17 mouse cellular contexts compared by ENCODE assay signal in genomic region chr12:24600074-24600473, GRCm38 (mm10). TPM values are rescaled to one million over a fixed set of nuclear protein-coding genes. Genes with fewer than 3 reads are reported as not detected.
A peak's percentile ranks its signal among the peaks of the same experiment; 100 is the strongest.
DNase-seq lines count a peak whose midpoint lies in the region; ATAC-seq and TF ChIP-seq lines count a peak whose summit lies in the region.
"Had no signal": no experiment of that assay in that cellular context is flagged by ENCODE, and none has a peak within 500 bp of the region (broad histone marks: within the 10 kb centered on the region; RNA-seq: fewer than 3 reads in every experiment).

No protein-coding gene starts in this region.

- no peaks in the 10 kb centered on the region for H3K36me3 ChIP-seq in stomach, postnatal 0 days (ENCODE audit: control insufficient read depth, insufficient read depth, low read length)
- H3K36me3 ChIP-seq in forebrain, postnatal 0 days (ENCODE audit: insufficient read depth): no peaks in the 10 kb centered on the region
- H3K36me3 ChIP-seq: forebrain, embryonic 12.5 days; forebrain, embryonic 15.5 days; hindbrain, embryonic 15.5 days had no signal

- no peak overlapping the region for H3K4me2 ChIP-seq in stomach, postnatal 0 days (replicated peaks; ENCODE audit: low read depth)
- no peak overlapping the region for H3K4me2 ChIP-seq in forebrain, postnatal 0 days (ENCODE audit: low read depth)
- H3K4me2 ChIP-seq: forebrain, embryonic 12.5 days; forebrain, embryonic 15.5 days; heart, embryonic 13.5 days; hindbrain, embryonic 15.5 days had no signal

- peak; percentile 19 for DNase-seq in urinary bladder, postnatal 36 days (ENCODE audit: low spot score in 2 of 2)
- no peak for DNase-seq in urinary bladder, postnatal 14 days (ENCODE audit: low spot score)
- DNase-seq in T-cell, adult 2 months (ENCODE audit: low spot score): peak; percentile 37
- DNase-seq in stomach, postnatal 0 days (ENCODE audit: low spot score): no peak
- no peak for DNase-seq in forebrain, postnatal 0 days
- no peak for DNase-seq in kidney, postnatal 36 days
- no peak for DNase-seq in right cerebral cortex, adult 2 months (ENCODE audit: low spot score in 2 of 2)

- no peak overlapping the region for H3K27ac ChIP-seq in stomach, postnatal 0 days (replicated peaks)
- H3K27ac ChIP-seq in forebrain, postnatal 0 days (ENCODE audit: low read depth, low read length): no peak overlapping the region
- H3K27ac ChIP-seq: forebrain, embryonic 12.5 days; forebrain, embryonic 15.5 days; heart, adult 2 months; heart, embryonic 10.5 days; heart, embryonic 13.5 days; hindbrain, embryonic 15.5 days had no signal

- no peaks in the 10 kb centered on the region for H3K9me3 ChIP-seq in stomach, postnatal 0 days (ENCODE audit: control insufficient read depth, low read length)
- H3K9me3 ChIP-seq in forebrain, postnatal 0 days (ENCODE audit: low read length): no peaks in the 10 kb centered on the region
- H3K9me3 ChIP-seq: forebrain, embryonic 12.5 days; forebrain, embryonic 15.5 days; G1E; heart, embryonic 10.5 days; heart, embryonic 13.5 days; hindbrain, embryonic 15.5 days had no signal

- TF ChIP-seq EP300 in stomach, postnatal 0 days (optimal IDR thresholded peaks at IDR 0.05): no peak

- no peak overlapping the region for H3K4me3 ChIP-seq in stomach, postnatal 0 days (ENCODE audit: low read depth, low read length)
- H3K4me3 ChIP-seq in forebrain, postnatal 0 days (ENCODE audit: low read depth, low read length): no peak overlapping the region
- H3K4me3 ChIP-seq: forebrain, embryonic 12.5 days; forebrain, embryonic 15.5 days; heart, adult 2 months; heart, embryonic 10.5 days; heart, embryonic 13.5 days; hindbrain, embryonic 15.5 days had no signal

- no peaks in the 10 kb centered on the region for H3K4me1 ChIP-seq in stomach, postnatal 0 days (replicated peaks; ENCODE audit: control insufficient read depth, insufficient read depth)
- H3K4me1 ChIP-seq in forebrain, postnatal 0 days (ENCODE audit: insufficient read depth): no peaks in the 10 kb centered on the region
- H3K4me1 ChIP-seq: forebrain, embryonic 12.5 days; forebrain, embryonic 15.5 days; heart, embryonic 10.5 days; heart, embryonic 13.5 days; hindbrain, embryonic 15.5 days had no signal

- no peak for TF ChIP-seq CTCF in stomach, postnatal 0 days (IDR thresholded peaks at IDR 0.05; ENCODE audit: low read depth)
- TF ChIP-seq CTCF in forebrain, postnatal 0 days (IDR thresholded peaks at IDR 0.05; ENCODE audit: low read depth): no peak

- ATAC-seq in inflammation-experienced regulatory T-cells, adult 6 months: peak; percentile 75
- 0 out of 2 replicates have a peak, but pooled peaks have one; percentile 27 for ATAC-seq in stomach, postnatal 0 days (ENCODE audit: low FRiP score, low TSS enrichment)
- ATAC-seq in forebrain, postnatal 0 days: no peak

- no peaks in the 10 kb centered on the region for H3K27me3 ChIP-seq in stomach, postnatal 0 days (ENCODE audit: control insufficient read depth, insufficient read depth, low read length)
- no peaks in the 10 kb centered on the region for H3K27me3 ChIP-seq in forebrain, postnatal 0 days (ENCODE audit: insufficient read depth, low read length)
- H3K27me3 ChIP-seq: CH12.LX; forebrain, embryonic 15.5 days; heart, embryonic 13.5 days; hindbrain, embryonic 15.5 days; Patski had no signal

- no peak overlapping the region for H3K9ac ChIP-seq in stomach, postnatal 0 days (ENCODE audit: low read length)
- no peak overlapping the region for H3K9ac ChIP-seq in forebrain, postnatal 0 days
- H3K9ac ChIP-seq: forebrain, embryonic 12.5 days; forebrain, embryonic 15.5 days; heart, embryonic 13.5 days; hindbrain, embryonic 15.5 days had no signal

- WGBS in stomach, postnatal 0 days: 62% methylated on average over 7 of the region's 7 CpGs
- 84% methylated on average over 7 of the region's 7 CpGs for WGBS in forebrain, postnatal 0 days

RNA-seq across cellular contexts. Expression of gene Grhl1, which starts 28.0 kb away (rescaled TPM):
- polyA plus RNA-seq in inflammation-experienced regulatory T-cells, adult 6 months (2017; shearing (Covaris generic)): 1 to 10 TPM; 3.3 to 4.7 (median 4.0) TPM
- polyA plus RNA-seq in stomach, postnatal 0 days (2015; fragmentation: Nextera tagmentation; extraction: Ambion mirVana): 28.6 and 28.9 TPM in 2 replicates
- 2.7 and 2.9 TPM in 2 replicates for total RNA-seq in forebrain, postnatal 0 days (2014; rRNA removed)
- 1.3 and 2.3 TPM in 2 replicates for polyA plus RNA-seq in forebrain, postnatal 0 days (2015; fragmentation: Nextera tagmentation; extraction: Ambion mirVana)

RNA-seq across cellular contexts. Expression of gene Klf11, which starts 51.0 kb away (rescaled TPM):
- polyA plus RNA-seq in inflammation-experienced regulatory T-cells, adult 6 months (2017; shearing (Covaris generic)): 1 to 10 TPM; 2.3 to 3.6 (median 2.7) TPM
- 9.8 and 11.3 TPM in 2 replicates for polyA plus RNA-seq in stomach, postnatal 0 days (2015; fragmentation: Nextera tagmentation; extraction: Ambion mirVana)
- total RNA-seq in forebrain, postnatal 0 days (2014; rRNA removed): 27.3 and 30.7 TPM in 2 replicates
- 20.4 and 22.9 TPM in 2 replicates for polyA plus RNA-seq in forebrain, postnatal 0 days (2015; fragmentation: Nextera tagmentation; extraction: Ambion mirVana)

Comparison
In these comparisons a context has a peak if more than half of its experiments do, and no peak if none do; other contexts are left out.
1. DNase-seq: peak in urinary bladder, postnatal 36 days (2 of 2) and T-cell, adult 2 months (single experiment); none in urinary bladder, postnatal 14 days (single experiment), stomach, postnatal 0 days (single experiment), forebrain, postnatal 0 days (single experiment), kidney, postnatal 36 days (0 of 2) and right cerebral cortex, adult 2 months (0 of 2).